Mouse (Mus musculus): Measurements from ENCODE around the gene Iqsec1.
A peak's percentile ranks its signal among the peaks of the same experiment; 100 is the strongest.

Iqsec1 gene

GRCm38 (mm10) chr6:90889356-90890285 lies 98.9 kb downstream of the Iqsec1 start:
- DNase-seq (ENCODE audit: low spot score in 2 of 2): no peak

GRCm38 (mm10) chr6:90887024-90887775 lies 101.3 kb downstream of the Iqsec1 start:
- no peak for DNase-seq (ENCODE audit: low spot score in 2 of 2)

GRCm38 (mm10) chr6:90885626-90886025 lies 102.9 kb downstream of the Iqsec1 start:
- no peak for DNase-seq (ENCODE audit: low spot score in 2 of 2)

- DNase-seq (ENCODE audit: low spot score in 2 of 2): no peak
Measured at GRCm38 (mm10) chr6:90884631-90885030, 103.9 kb downstream of the Iqsec1 start.

GRCm38 (mm10) chr6:90880975-90881374 lies 107.5 kb downstream of the Iqsec1 start:
- no peak for DNase-seq (ENCODE audit: low spot score in 2 of 2)

GRCm38 (mm10) chr6:90880404-90880803 lies 108.1 kb downstream of the Iqsec1 start:
- DNase-seq (ENCODE audit: low spot score in 2 of 2): no peak

GRCm38 (mm10) chr6:90871581-90871980 lies 116.9 kb downstream of the Iqsec1 start:
- no peak for DNase-seq (ENCODE audit: low spot score in 2 of 2)

GRCm38 (mm10) chr6:90868033-90868432 lies 120.5 kb downstream of the Iqsec1 start:
- DNase-seq (ENCODE audit: low spot score in 2 of 2): no peak

GRCm38 (mm10) chr6:90861370-90861769 lies 127.1 kb downstream of the Iqsec1 start:
- DNase-seq (ENCODE audit: low spot score in 2 of 2): no peak

GRCm38 (mm10) chr6:90857844-90858243 lies 130.6 kb downstream of the Iqsec1 start:
- DNase-seq (ENCODE audit: low spot score in 2 of 2): no peak

GRCm38 (mm10) chr6:90852360-90852759 lies 136.1 kb downstream of the Iqsec1 start:
- DNase-seq (ENCODE audit: low spot score in 2 of 2): no peak

- no peak for DNase-seq (ENCODE audit: low spot score in 2 of 2)
Measured at GRCm38 (mm10) chr6:90848068-90848467, 140.4 kb downstream of the Iqsec1 start.

- no peak for DNase-seq (ENCODE audit: low spot score in 2 of 2)
Measured at GRCm38 (mm10) chr6:90847523-90847922, 141.0 kb downstream of the Iqsec1 start.

GRCm38 (mm10) chr6:90839972-90840371 lies 148.5 kb downstream of the Iqsec1 start:
- DNase-seq (ENCODE audit: low spot score in 2 of 2): no peak

- no peak for DNase-seq (ENCODE audit: low spot score in 2 of 2)
Measured at GRCm38 (mm10) chr6:90836749-90837148, 151.7 kb downstream of the Iqsec1 start.

GRCm38 (mm10) chr6:90829536-90829935 lies 158.9 kb downstream of the Iqsec1 start:
- DNase-seq (ENCODE audit: low spot score in 2 of 2): no peak

- DNase-seq (ENCODE audit: low spot score in 2 of 2): peak; percentile 19 to 21
Measured at GRCm38 (mm10) chr6:90825063-90825462, 163.4 kb downstream of the Iqsec1 start.

- DNase-seq (ENCODE audit: low spot score in 2 of 2): no peak
Measured at GRCm38 (mm10) chr6:90823322-90823721, 165.2 kb downstream of the Iqsec1 start.

GRCm38 (mm10) chr6:90821916-90822602 lies 166.4 kb downstream of the Iqsec1 start:
- DNase-seq (ENCODE audit: low spot score in 2 of 2): no peak

- no peak for DNase-seq (ENCODE audit: low spot score in 2 of 2)
Measured at GRCm38 (mm10) chr6:90819880-90820279, 168.6 kb downstream of the Iqsec1 start.

GRCm38 (mm10) chr6:90818956-90819355 lies 169.5 kb downstream of the Iqsec1 start:
- peak; percentile 40 to 73 for DNase-seq (ENCODE audit: low spot score in 2 of 2)

GRCm38 (mm10) chr6:90816551-90816950 lies 171.9 kb downstream of the Iqsec1 start:
- no peak for DNase-seq (ENCODE audit: low spot score in 2 of 2)

Measured in thymus, postnatal 10 days (tissue).